Mouse (Mus musculus) bone marrow, adult 2 months (tissue): ENCODE data around the gene Itsn2.
"Not testable (repeated sequence)": the region's sequence is repeated elsewhere in the genome, so short reads cannot be mapped to it uniquely, and the experiment has no call there.

ENCODE experiments used
- CTCF ChIP-seq: fragments of 200-500 bp; IDR thresholded peaks from 2 replicates; pipeline ENCODE4 v1.5.1; 2011; ENCODE audit warnings: low read length, control low read depth; ENCODE audit not compliant: control insufficient read depth, insufficient read depth
- POLR2A ChIP-seq: fragments of 200-500 bp; IDR thresholded peaks from 2 replicates; pipeline ENCODE4 v1.6.1; 2011; ENCODE audit warnings: low read depth, mild to moderate bottlenecking, control low read depth, low read length, borderline replicate concordance; ENCODE audit not compliant: control insufficient read depth

GRCm38 (mm10) chr12:4553704-4554103 is 38.7 kb upstream of the Itsn2 start:
- not testable (repeated sequence) for TF ChIP-seq CTCF, POLR2A
